Mouse (Mus musculus): ENCODE results near the gene Mmp24. TPM values are rescaled to one million over a fixed set of nuclear protein-coding genes. Genes with fewer than 3 reads are reported as not detected.

The Mmp24 gene
- polyA plus RNA-seq, 2 experiments, result 0.01 TPM; not detected in 1

GRCm38 (mm10) chr2:155742931-155743337, 32.2 kb upstream of the Mmp24 start:
- H3K36me3 ChIP-seq (replicated peaks; ENCODE audit: control insufficient read depth, insufficient read depth, low read depth), result no peaks in the 10 kb centered on the region
- no peak overlapping the region for H3K27ac ChIP-seq
- DNase-seq (ENCODE audit: low read depth in 3 of 3, low spot score in 3 of 3), result no peak
- peak; percentile 45 for ATAC-seq (ENCODE audit: insufficient read depth)
- no peak overlapping the region for H3K9ac ChIP-seq (replicated peaks)
- peaks cover 0 to 11% of the 10 kb centered on the region in 2 experiments; a peak in 2 of 4 replicates for H3K4me1 ChIP-seq (replicated peaks; ENCODE audit: control insufficient read depth in 2 of 2, insufficient read depth in 2 of 2, low read length in 1 of 2)
- H3K4me3 ChIP-seq (ENCODE audit: insufficient read depth in 1 of 2, low read depth in 2 of 2, low read length in 2 of 2), result no peak overlapping the region
- WGBS (ENCODE audit: insufficient replicate concordance), result 4% methylated on average over 12 of the region's 12 CpGs
- no peak overlapping the region for H3K4me2 ChIP-seq (ENCODE audit: low read depth)
- TF ChIP-seq EP300 (IDR thresholded peaks at IDR 0.05; ENCODE audit: low read depth) (no peak), CTCF (IDR thresholded peaks at IDR 0.05; ENCODE audit: low read depth) (no peak)
- H3K9me3 ChIP-seq (ENCODE audit: control insufficient read depth, low read length), result no peaks in the 10 kb centered on the region
- peaks cover 3% of the 10 kb centered on the region; the same call in 1 of the 2 replicates for H3K27me3 ChIP-seq (ENCODE audit: control insufficient read depth, insufficient read depth, low read length)

- no peak for TF ChIP-seq EP300 (IDR thresholded peaks at IDR 0.05; ENCODE audit: low read depth)
- TF ChIP-seq CTCF (IDR thresholded peaks at IDR 0.05; ENCODE audit: low read depth), result no peak
- Histone ChIP-seq H3K4me2 (ENCODE audit: low read depth) (no peak overlapping the region), H3K4me3 (ENCODE audit: insufficient read depth in 1 of 2, low read depth in 2 of 2, low read length in 2 of 2) (no peak overlapping the region), H3K9ac (replicated peaks) (no peak overlapping the region), H3K4me1 (replicated peaks; ENCODE audit: control insufficient read depth in 2 of 2, insufficient read depth in 2 of 2, low read length in 1 of 2) (peaks cover 0 to 11% of the 10 kb centered on the region in 2 experiments; a peak in 2 of 4 replicates), H3K36me3 (replicated peaks; ENCODE audit: control insufficient read depth, insufficient read depth, low read depth) (no peaks in the 10 kb centered on the region), H3K27ac (no peak overlapping the region), H3K9me3 (ENCODE audit: control insufficient read depth, low read length) (no peaks in the 10 kb centered on the region), H3K27me3 (ENCODE audit: control insufficient read depth, insufficient read depth, low read length) (peaks cover 3% of the 10 kb centered on the region; the same call in 1 of the 2 replicates)
- ATAC-seq (ENCODE audit: insufficient read depth) (no peak), DNase-seq (ENCODE audit: low read depth in 3 of 3, low spot score in 3 of 3) (no peak)
- WGBS (ENCODE audit: insufficient replicate concordance), result 29% methylated on average over 9 of the region's 9 CpGs
These were observed 31.8 kb upstream of the Mmp24 start for GRCm38 (mm10) chr2:155743351-155743750.

GRCm38 (mm10) chr2:155745487-155745886, 29.7 kb upstream of the Mmp24 start:
- no peak overlapping the region for H3K27ac ChIP-seq
- H3K36me3 ChIP-seq (replicated peaks; ENCODE audit: control insufficient read depth, insufficient read depth, low read depth), result no peaks in the 10 kb centered on the region
- H3K9ac ChIP-seq (replicated peaks), result no peak overlapping the region
- H3K4me2 ChIP-seq (ENCODE audit: low read depth), result no peak overlapping the region
- WGBS (ENCODE audit: insufficient replicate concordance), result 34% methylated on average over 3 of the region's 3 CpGs
- peaks cover 0 to 11% of the 10 kb centered on the region in 2 experiments; a peak in 2 of 4 replicates for H3K4me1 ChIP-seq (replicated peaks; ENCODE audit: control insufficient read depth in 2 of 2, insufficient read depth in 2 of 2, low read length in 1 of 2)
- no peak for ATAC-seq (ENCODE audit: insufficient read depth)
- TF ChIP-seq CTCF (IDR thresholded peaks at IDR 0.05; ENCODE audit: low read depth) (no peak), EP300 (IDR thresholded peaks at IDR 0.05; ENCODE audit: low read depth) (no peak)
- no peak for DNase-seq (ENCODE audit: low read depth in 3 of 3, low spot score in 3 of 3)
- H3K27me3 ChIP-seq (ENCODE audit: control insufficient read depth, insufficient read depth, low read length), result peaks cover 3% of the 10 kb centered on the region; the same call in 1 of the 2 replicates
- H3K4me3 ChIP-seq (ENCODE audit: insufficient read depth in 1 of 2, low read depth in 2 of 2, low read length in 2 of 2), result no peak overlapping the region
- H3K9me3 ChIP-seq (ENCODE audit: control insufficient read depth, low read length), result no peaks in the 10 kb centered on the region

DNA sequence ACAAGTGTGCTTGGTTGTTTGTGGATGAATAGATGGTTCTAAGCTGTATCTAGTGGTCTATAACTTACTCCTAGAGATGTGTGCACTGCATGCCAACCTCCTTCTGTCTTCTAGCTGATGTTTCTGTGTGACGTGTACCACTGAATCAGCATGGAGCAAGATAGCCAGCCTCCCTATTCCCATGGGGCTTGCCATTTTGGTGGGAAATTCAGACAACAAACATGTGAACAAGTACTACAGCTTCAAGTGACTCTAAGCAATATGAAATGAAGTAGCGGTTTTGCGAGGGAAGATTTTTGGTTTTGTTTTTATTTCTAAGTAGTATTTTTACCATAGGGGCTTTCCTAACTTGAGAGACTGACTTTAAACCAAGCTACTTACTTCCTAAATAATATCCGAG, 25.7 kb upstream of the Mmp24 start:
- H3K4me3 ChIP-seq (ENCODE audit: insufficient read depth in 1 of 2, low read depth in 2 of 2, low read length in 2 of 2), result no peak overlapping the region
- peaks cover 12% of the 10 kb centered on the region for H3K27me3 ChIP-seq (ENCODE audit: control insufficient read depth, insufficient read depth, low read length)
- no peaks in the 10 kb centered on the region for H3K9me3 ChIP-seq (ENCODE audit: control insufficient read depth, low read length)
- no peak for TF ChIP-seq CTCF (IDR thresholded peaks at IDR 0.05; ENCODE audit: low read depth)
- TF ChIP-seq EP300 (IDR thresholded peaks at IDR 0.05; ENCODE audit: low read depth), result no peak
- no peak for ATAC-seq (ENCODE audit: insufficient read depth)
- H3K9ac ChIP-seq (replicated peaks), result no peak overlapping the region
- H3K4me2 ChIP-seq (ENCODE audit: low read depth), result no peak overlapping the region
- WGBS (ENCODE audit: insufficient replicate concordance), result 70% methylated on average over 4 of the region's 4 CpGs
- H3K4me1 ChIP-seq (replicated peaks; ENCODE audit: control insufficient read depth in 2 of 2, insufficient read depth in 2 of 2, low read length in 1 of 2), result no peaks in the 10 kb centered on the region
- DNase-seq (ENCODE audit: low read depth in 3 of 3, low spot score in 3 of 3), result no peak
- H3K36me3 ChIP-seq (replicated peaks; ENCODE audit: control insufficient read depth, insufficient read depth, low read depth), result no peaks in the 10 kb centered on the region
- no peak overlapping the region for H3K27ac ChIP-seq

DNA sequence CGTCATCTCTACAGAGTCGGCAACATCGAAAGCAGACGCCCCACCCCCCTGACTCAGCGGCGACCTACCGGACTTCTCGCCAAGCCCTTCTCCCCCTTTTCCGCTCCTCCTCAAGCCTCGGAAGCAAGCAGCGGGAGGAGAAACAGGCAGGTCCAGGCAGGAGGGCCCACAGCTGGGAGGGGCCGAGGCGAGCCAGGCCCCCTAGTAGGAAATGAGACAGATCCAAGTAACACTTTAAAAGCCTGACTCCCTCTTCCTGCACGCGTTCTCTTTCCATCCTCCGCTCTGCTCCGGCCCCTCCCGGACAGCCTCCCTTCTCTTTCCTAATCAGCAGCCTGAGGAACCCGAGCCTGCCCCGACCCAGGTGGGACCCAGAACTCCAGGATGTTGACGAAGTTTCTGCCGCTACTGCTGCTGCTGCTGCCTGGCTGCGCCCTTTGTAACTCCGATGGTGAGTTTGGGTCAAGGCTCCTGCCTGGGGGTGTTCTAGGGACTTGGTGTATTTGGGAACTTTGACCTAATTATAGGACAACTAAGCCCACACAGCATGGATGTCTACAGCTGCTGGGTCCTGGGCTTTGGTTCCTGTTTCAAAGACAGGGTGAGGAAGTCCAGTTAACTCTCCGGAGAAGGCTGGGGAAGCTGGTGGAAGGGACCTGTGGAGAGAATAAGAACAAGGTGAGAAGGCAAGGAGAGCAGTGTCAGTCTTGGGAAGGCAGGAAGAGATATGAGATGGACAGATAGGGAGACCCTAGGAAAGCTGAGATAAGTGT, 23.9 kb upstream of the Mmp24 start, which contains the start of gene Procr:
TSS of gene Procr (plus strand) at position 104 of the 773 bp plus-strand sequence.
- Histone ChIP-seq H3K27ac (no peak within 1 kb of the TSS), H3K4me3 (ENCODE audit: insufficient read depth in 1 of 2, low read depth in 2 of 2, low read length in 2 of 2) (peak within 1 kb of the TSS; percentile 14 to 18; a peak in 3 of 4 replicates), H3K9ac (replicated peaks) (no peak within 1 kb of the TSS), H3K36me3 (replicated peaks; ENCODE audit: control insufficient read depth, insufficient read depth, low read depth) (no peaks in the 10 kb centered on the region), H3K9me3 (ENCODE audit: control insufficient read depth, low read length) (no peaks in the 10 kb centered on the region), H3K27me3 (ENCODE audit: control insufficient read depth, insufficient read depth, low read length) (peaks cover 9% of the 10 kb centered on the region; the same call in 1 of the 2 replicates), H3K4me2 (ENCODE audit: low read depth) (peak within 1 kb of the TSS; percentile 35), H3K4me1 (replicated peaks; ENCODE audit: control insufficient read depth in 2 of 2, insufficient read depth in 2 of 2, low read length in 1 of 2) (no peaks in the 10 kb centered on the region)
- TF ChIP-seq CTCF (IDR thresholded peaks at IDR 0.05; ENCODE audit: low read depth) (no peak), EP300 (IDR thresholded peaks at IDR 0.05; ENCODE audit: low read depth) (no peak)
- DNase-seq (ENCODE audit: low read depth in 3 of 3, low spot score in 3 of 3), result no peak
- WGBS (ENCODE audit: insufficient replicate concordance), result 3% methylated on average over 24 of the region's 25 CpGs
- no peak for ATAC-seq (ENCODE audit: insufficient read depth)
